Mouse (Mus musculus) heart, adult 2 months (tissue): ENCODE data around the gene Tmprss12.

ENCODE experiments used
- CTCF ChIP-seq: fragments of 200-600 bp; IDR thresholded peaks from 2 replicates; pipeline ENCODE4 v1.8.1; 2022; ENCODE audit warnings: antibody characterized with exemption, mild to moderate bottlenecking, moderate library complexity
- POLR2A ChIP-seq: fragments of 200-500 bp; IDR thresholded peaks from 2 replicates; pipeline ENCODE4 v1.6.1; 2011; ENCODE audit warnings: mild to moderate bottlenecking, low read depth, low read length, control low read depth; ENCODE audit not compliant: insufficient read depth

DNA sequence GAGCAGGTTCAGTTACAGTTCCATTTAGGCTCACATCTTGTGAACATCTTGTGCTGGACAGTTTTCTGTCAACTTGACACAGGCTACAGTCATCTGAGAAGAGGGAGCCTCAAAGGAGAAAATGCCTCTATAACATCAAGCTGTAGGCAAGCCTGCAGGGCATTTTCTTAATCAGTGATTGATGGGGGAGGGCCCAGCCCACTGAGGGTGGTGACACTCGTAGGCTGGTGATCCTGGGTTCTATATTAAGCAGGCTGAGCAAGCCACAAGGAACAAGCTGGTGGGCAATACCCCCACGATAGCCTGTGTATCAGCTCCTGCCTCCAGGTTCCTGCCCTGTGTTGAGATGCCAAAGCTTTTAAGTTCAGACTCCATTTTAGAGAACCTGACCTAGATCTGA lies 11.7 kb upstream of the Tmprss12 start:
- TF ChIP-seq POLR2A: no peak
- TF ChIP-seq CTCF: no peak
